Mouse (Mus musculus) inflammation-experienced regulatory T-cells, adult 6 months (primary cell): ENCODE results near the gene Dcun1d1. TPM values are rescaled to one million over a fixed set of nuclear protein-coding genes. Genes with fewer than 3 reads are reported as not detected.
A peak's percentile ranks its signal among the peaks of the same experiment; 100 is the strongest.

Experiments used
- ATAC-seq: one replicate; pipeline ENCODE4 v1.8.0; 2017
- polyA plus RNA-seq, 3 experiments: library from polyadenylated mRNA; unstranded; fragments of 100-300 nt; shearing (Covaris generic); gene quantifications; one replicate each; pipeline ENCODE4 v1.2.1; 2017

Dcun1d1 gene
- 100 to 1,000 TPM; 111 to 129 (median 126) TPM for polyA plus RNA-seq

GRCm38 (mm10) chr3:35937345-35937744 is at the start of gene Dcun1d1:
Dcun1d1 (minus strand) TSS chr3:35937445.
- no peak for ATAC-seq

- ATAC-seq: no peak
Observed at GRCm38 (mm10) chr3:35986266-35986665, 49.0 kb upstream of the Dcun1d1 start.

GRCm38 (mm10) chr3:35973551-35973950 is 36.3 kb upstream of the Dcun1d1 start:
- peak; percentile 89 for ATAC-seq

DNA sequence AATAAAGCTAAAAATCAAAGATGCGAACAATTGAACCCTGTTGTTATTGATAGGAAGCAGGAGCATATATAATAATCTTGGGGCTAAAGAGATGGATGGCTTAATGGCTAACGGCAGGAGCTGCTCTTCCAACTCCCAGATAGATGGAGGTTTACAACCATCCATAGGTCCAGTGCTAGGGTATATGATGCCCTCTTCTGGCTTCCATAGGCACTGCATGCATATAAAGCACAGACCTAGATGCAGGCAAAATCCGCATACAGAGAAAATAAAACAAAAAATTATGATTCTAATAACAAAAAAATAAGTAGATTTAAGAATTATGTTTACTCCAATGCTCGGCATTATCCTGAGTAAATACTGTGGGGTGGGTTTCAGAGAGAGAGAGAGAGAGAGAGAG is 35.7 kb upstream of the Dcun1d1 start:
- ATAC-seq: no peak

GRCm38 (mm10) chr3:35971149-35971548 is 33.9 kb upstream of the Dcun1d1 start:
- no peak for ATAC-seq

- no peak for ATAC-seq
Observed at GRCm38 (mm10) chr3:35970441-35970840, 33.2 kb upstream of the Dcun1d1 start.

DNA sequence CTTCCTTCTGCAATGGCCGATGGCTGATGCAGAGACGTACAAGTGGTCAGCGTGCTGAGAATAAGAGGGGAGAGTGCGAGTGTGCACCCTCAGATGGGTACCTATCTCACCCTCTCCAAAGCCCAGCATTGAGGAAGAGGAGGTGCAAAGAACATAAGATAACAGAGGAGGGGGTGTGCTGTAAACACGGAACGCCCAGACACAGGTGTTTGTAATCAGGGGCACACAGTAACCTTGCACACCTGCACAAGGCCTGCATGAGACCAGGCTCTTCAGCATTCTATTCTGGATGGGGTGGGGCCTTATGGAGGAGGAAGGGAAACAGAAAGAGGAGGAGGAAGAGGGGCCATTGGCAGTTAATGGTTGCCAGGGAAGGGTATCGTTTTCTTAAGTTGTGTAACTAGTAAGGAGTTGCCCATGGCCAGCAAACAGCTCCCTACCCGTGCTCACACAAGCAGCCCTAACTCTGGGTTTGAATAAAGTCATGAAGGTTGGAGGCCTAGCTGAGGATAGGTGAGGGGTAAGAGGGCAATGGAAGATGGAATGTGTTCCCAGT is 30.2 kb upstream of the Dcun1d1 start:
- no peak for ATAC-seq

GRCm38 (mm10) chr3:35966493-35966892 is 29.2 kb upstream of the Dcun1d1 start:
- ATAC-seq: no peak

DNA sequence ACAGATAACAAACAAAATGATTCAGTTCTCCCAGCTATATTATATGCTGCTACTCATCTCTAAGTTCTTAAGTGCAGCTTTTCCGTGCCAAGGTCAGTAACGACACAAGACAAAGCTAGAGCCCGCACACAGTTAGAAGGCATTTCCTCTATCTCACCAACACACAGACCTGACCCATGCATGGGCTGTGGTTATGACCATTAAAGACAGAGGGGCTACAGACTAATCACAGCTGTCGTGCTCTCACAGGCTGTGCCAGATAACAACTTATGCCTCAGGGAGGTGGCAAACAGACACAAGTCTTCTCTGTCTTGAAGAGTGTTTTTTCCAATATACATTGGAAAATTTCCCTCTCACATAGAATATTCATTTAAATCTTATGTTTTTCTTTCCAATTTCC is 27.7 kb upstream of the Dcun1d1 start:
- no peak for ATAC-seq

- no peak for ATAC-seq
Observed at GRCm38 (mm10) chr3:35963921-35964320, 26.7 kb upstream of the Dcun1d1 start.

- ATAC-seq: no peak
Observed at GRCm38 (mm10) chr3:35963401-35963800, 26.2 kb upstream of the Dcun1d1 start.

DNA sequence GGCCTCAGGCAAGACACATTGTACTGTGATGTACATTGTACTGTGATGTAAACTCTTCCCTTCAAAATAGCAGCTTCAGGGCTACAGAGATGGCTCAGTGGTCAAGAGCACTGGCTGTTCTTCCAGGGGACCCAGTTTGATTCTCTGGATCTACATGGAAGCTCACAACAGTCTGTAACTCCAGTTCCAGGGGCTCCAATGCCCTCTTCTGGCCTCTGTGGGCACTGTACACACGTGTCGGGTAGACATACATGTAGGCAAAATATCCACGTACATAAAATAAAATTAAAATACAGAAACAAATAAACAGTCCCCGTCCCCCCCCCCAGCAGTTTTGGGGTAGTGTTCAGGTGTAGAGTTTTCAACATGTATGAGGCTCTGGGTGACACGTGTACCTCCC is 25.7 kb upstream of the Dcun1d1 start:
- no peak for ATAC-seq

GRCm38 (mm10) chr3:35957230-35957629 is 20.0 kb upstream of the Dcun1d1 start:
- ATAC-seq: no peak

- no peak for ATAC-seq
Observed at GRCm38 (mm10) chr3:35954901-35955575, 17.8 kb upstream of the Dcun1d1 start.

DNA sequence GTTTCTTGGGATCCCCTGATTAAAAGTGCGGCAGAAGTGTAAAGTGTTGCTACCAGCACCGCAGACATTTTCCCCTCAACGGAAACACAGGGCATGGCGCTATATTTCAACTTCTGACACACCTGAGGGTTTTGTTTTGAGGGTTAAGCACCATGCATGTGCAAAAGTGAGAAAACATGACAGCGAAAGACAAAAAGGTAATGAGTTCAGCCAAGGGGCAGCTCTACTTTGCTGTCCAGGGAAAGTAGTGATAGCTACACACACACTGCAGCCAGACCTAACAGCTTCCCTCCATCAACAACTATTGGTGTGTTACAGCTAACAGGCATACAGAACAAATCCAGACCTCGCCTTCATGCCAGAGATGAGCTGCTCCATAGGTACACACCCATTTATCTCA is 16.6 kb upstream of the Dcun1d1 start:
- ATAC-seq: no peak

- no peak for ATAC-seq
Observed at GRCm38 (mm10) chr3:35953184-35953583, 15.9 kb upstream of the Dcun1d1 start.

- no peak for ATAC-seq
Observed at GRCm38 (mm10) chr3:35948197-35948596, 11.0 kb upstream of the Dcun1d1 start.

DNA sequence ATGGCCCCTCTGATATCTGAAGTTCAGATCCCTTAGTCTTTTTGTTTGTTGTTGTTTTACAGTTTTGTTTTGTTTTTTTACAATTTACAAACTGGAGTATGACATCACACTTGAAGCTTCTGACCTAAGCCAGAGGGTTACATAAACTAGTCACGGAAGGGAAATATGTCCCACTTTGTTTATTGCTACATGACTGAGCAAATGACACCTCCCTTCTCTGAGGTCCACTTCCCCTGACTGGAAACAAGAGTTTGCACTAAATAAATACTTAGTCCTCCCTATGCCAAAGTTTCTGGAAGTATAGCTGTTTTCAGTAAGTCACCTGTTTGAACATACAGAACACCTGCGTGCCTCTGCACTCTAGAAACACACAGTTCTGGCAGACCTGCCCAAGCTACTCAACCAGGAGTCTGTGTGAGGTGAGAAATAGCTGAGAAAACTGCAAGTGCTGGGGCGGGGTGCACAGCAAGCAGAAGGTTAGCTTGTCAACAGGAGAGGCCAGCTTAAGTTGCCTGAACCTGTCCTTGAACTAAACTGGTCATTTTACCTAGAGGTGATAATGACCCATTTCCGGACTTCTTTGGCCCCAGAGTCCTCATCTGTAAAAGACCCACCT is 3.4 kb upstream of the Dcun1d1 start:
- no peak for ATAC-seq

DNA sequence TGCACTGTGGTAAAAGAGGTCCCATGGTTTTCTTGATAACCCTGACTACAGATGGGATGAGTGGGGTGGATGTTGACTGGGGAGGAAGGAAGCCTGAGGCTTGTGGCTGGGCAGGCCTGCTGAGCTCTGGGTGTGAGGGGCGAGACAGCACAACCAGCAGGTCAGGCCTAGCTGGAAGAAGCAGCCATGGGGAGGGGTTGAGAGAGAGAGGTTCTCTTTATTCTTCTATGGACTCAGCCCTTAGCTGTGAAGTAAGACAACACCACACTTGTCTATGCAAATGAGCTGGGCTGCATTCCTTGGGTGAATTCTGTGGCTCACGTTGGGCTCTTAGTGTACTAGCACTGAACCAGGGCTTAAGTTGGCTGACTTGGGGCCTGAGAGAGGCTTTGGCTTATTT is 2.8 kb upstream of the Dcun1d1 start:
- no peak for ATAC-seq

DNA sequence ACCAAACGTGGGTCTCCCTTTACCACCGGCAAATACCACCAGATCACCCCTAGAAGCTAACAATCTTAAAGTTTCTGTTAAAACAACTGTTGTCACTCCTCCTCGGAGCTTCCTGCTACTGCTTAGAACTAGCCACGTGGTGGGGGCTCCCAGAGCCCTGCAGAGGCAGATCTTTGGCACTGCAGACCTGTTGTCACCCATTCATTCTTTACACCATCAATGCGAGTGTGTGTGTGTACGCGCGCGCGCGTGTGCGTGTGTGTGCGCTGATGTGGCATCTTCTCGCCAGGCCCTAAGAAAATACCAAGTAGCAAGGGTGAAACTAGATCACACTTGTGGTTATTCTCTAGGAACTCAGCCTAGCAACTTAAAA is 3.9 kb downstream of the Dcun1d1 start:
- ATAC-seq: peak; percentile 55

- peak; percentile 69 for ATAC-seq
Observed at GRCm38 (mm10) chr3:35932735-35933404, 4.4 kb downstream of the Dcun1d1 start.

GRCm38 (mm10) chr3:35931896-35932727 is 5.1 kb downstream of the Dcun1d1 start:
- peak; percentile 60 for ATAC-seq

GRCm38 (mm10) chr3:35931359-35931758 is 5.9 kb downstream of the Dcun1d1 start:
- ATAC-seq: no peak
